Mouse (Mus musculus) MEL (cell line): Measurements from ENCODE around the gene Spry1. TPM values are rescaled to one million over a fixed set of nuclear protein-coding genes. Genes with fewer than 3 reads are reported as not detected.

ENCODE experiments used
- DNase-seq: peaks from one replicate; pipeline ENCODE4 v3.0.0; 2011; ENCODE audit warnings: low read depth, low spot score
- H3K27ac ChIP-seq: 2 replicates; pipeline ENCODE4 v1.5.1; 2012; ENCODE audit warnings: low read depth, mild to moderate bottlenecking, control low read depth, low read length, moderate library complexity; ENCODE audit not compliant: control insufficient read depth
- H3K27me3 ChIP-seq, 2 experiments: fragments of 150-350 bp in 1 of 2; sonication (generic) in 1 of 2; 2 replicates each; pipeline ENCODE4 v1.6.1; 2012; ENCODE audit warnings: low read length in 2 of 2, mild to moderate bottlenecking in 2 of 2, improper control_type of control experiment in 1 of 2, moderate library complexity in 1 of 2; ENCODE audit not compliant: insufficient read depth in 2 of 2, control insufficient read depth in 1 of 2
- H3K36me3 ChIP-seq, 2 experiments: 2 replicates each; pipeline ENCODE4 v1.6.1; 2012 to 2014; ENCODE audit warnings: low read length in 2 of 2, improper control_type of control experiment in 1 of 2, inconsistent platforms in 1 of 2, mild to moderate bottlenecking in 1 of 2; ENCODE audit not compliant: insufficient read depth in 2 of 2, control insufficient read depth in 1 of 2
- H3K4me1 ChIP-seq, 2 experiments: fragments of 150-350 bp in 1 of 2; sonication (generic) in 1 of 2; 2 replicates each; pipeline ENCODE4 v1.6.1; 2012; ENCODE audit warnings: low read length in 2 of 2, improper control_type of control experiment in 1 of 2, mild to moderate bottlenecking in 1 of 2; ENCODE audit not compliant: insufficient read depth in 2 of 2, control insufficient read depth in 1 of 2
- H3K4me3 ChIP-seq, 2 experiments: fragments of 150-350 bp in 1 of 2; sonication (generic) in 1 of 2; 2 replicates each; pipeline ENCODE4 v1.5.1; 2012; ENCODE audit warnings: low read depth in 2 of 2, low read length in 2 of 2, mild to moderate bottlenecking in 2 of 2, moderate library complexity in 2 of 2, control low read depth in 1 of 2, improper control_type of control experiment in 1 of 2; ENCODE audit not compliant: control insufficient read depth in 1 of 2, insufficient read depth in 1 of 2
- H3K79me2 ChIP-seq: 2 replicates; pipeline ENCODE4 v1.6.1; 2012; ENCODE audit warnings: mild to moderate bottlenecking, low read length, moderate library complexity; ENCODE audit not compliant: control insufficient read depth, poor library complexity, insufficient read depth
- H3K9ac ChIP-seq: 2 replicates; pipeline ENCODE4 v1.6.1; 2012; ENCODE audit warnings: low read depth, mild to moderate bottlenecking, control low read depth, low read length, moderate library complexity; ENCODE audit not compliant: control insufficient read depth, poor library complexity, severe bottlenecking
- H3K9me3 ChIP-seq: fragments of 150-350 bp; sonication (generic); replicated peaks from 2 replicates; pipeline ENCODE4 v1.6.1; 2012; ENCODE audit warnings: mild to moderate bottlenecking, low read length, improper control_type of control experiment, moderate library complexity; ENCODE audit not compliant: insufficient read depth
- CTCF ChIP-seq, 3 experiments: IDR thresholded peaks in 2 of 3; conservative IDR thresholded peaks in 1 of 3; 2 replicates each; pipeline ENCODE4 v1.5.1; 2011 to 2012; ENCODE audit warnings: low read length in 3 of 3, low read depth in 2 of 3, mild to moderate bottlenecking in 2 of 3, improper control_type of control experiment in 1 of 3, inconsistent platforms in 1 of 3, mixed read lengths in 1 of 3, moderate library complexity in 1 of 3; ENCODE audit not compliant: control insufficient read depth in 1 of 3, insufficient read depth in 1 of 3, poor library complexity in 1 of 3, severe bottlenecking in 1 of 3
- EP300 ChIP-seq, 2 experiments: IDR thresholded peaks; 2 replicates each; pipeline ENCODE4 v1.6.1; 2011; ENCODE audit warnings: improper control_type of control experiment in 2 of 2, low read length in 2 of 2, low read depth in 1 of 2, mild to moderate bottlenecking in 1 of 2
- ETS1 ChIP-seq: IDR thresholded peaks from 2 replicates; pipeline ENCODE4 v1.6.1; 2012; ENCODE audit warnings: low read depth, mild to moderate bottlenecking, inconsistent platforms, low read length, improper control_type of control experiment, moderate library complexity
- GATA1 ChIP-seq: IDR thresholded peaks from 2 replicates; pipeline ENCODE4 v1.6.1; 2011; ENCODE audit warnings: low read depth, low read length, improper control_type of control experiment
- HCFC1 ChIP-seq: IDR thresholded peaks from 2 replicates; pipeline ENCODE4 v1.6.1; 2012; ENCODE audit warnings: low read depth, mild to moderate bottlenecking, inconsistent platforms, low read length, improper control_type of control experiment, moderate library complexity
- JUND ChIP-seq: IDR thresholded peaks from 2 replicates; pipeline ENCODE4 v1.6.1; 2011; ENCODE audit warnings: low read depth, mild to moderate bottlenecking, improper control_type of control experiment, low read length
- MYC ChIP-seq: IDR thresholded peaks from 2 replicates; pipeline ENCODE4 v1.6.1; 2011; ENCODE audit warnings: low read depth, mild to moderate bottlenecking, low read length, improper control_type of control experiment, moderate library complexity
- NELFE ChIP-seq: IDR thresholded peaks from 2 replicates; pipeline ENCODE4 v1.6.1; 2011; ENCODE audit warnings: low read depth, low read length, improper control_type of control experiment
- NRF1 ChIP-seq: IDR thresholded peaks from 2 replicates; pipeline ENCODE4 v1.6.1; 2014; ENCODE audit warnings: low read depth, mild to moderate bottlenecking, inconsistent platforms, low read length, improper control_type of control experiment, moderate library complexity; ENCODE audit not compliant: poor library complexity, insufficient read depth, severe bottlenecking
- POLR2A ChIP-seq, 2 experiments: IDR thresholded peaks; 2 replicates each; pipeline ENCODE4 v1.6.1; 2011 to 2012; ENCODE audit warnings: low read length in 2 of 2, mild to moderate bottlenecking in 2 of 2, control low read depth in 1 of 2, improper control_type of control experiment in 1 of 2, low read depth in 1 of 2, moderate library complexity in 1 of 2; ENCODE audit not compliant: control insufficient read depth in 1 of 2, insufficient read depth in 1 of 2, poor library complexity in 1 of 2
- POLR2AphosphoS2 ChIP-seq: IDR thresholded peaks from 2 replicates; pipeline ENCODE4 v1.6.1; 2011; ENCODE audit warnings: low read length, improper control_type of control experiment
- RAD21 ChIP-seq: IDR thresholded peaks from 2 replicates; pipeline ENCODE4 v1.6.1; 2011; ENCODE audit warnings: mild to moderate bottlenecking, low read depth, low read length, improper control_type of control experiment
- SIN3A ChIP-seq: IDR thresholded peaks from 2 replicates; pipeline ENCODE4 v1.6.1; 2012; ENCODE audit warnings: low read length, improper control_type of control experiment, inconsistent platforms
- USF1 ChIP-seq: IDR thresholded peaks from 2 replicates; pipeline ENCODE4 v1.6.1; 2014; ENCODE audit warnings: low read depth, mild to moderate bottlenecking, inconsistent platforms, low read length, improper control_type of control experiment, moderate library complexity
- ZC3H11A ChIP-seq: IDR thresholded peaks from 2 replicates; pipeline ENCODE4 v1.6.1; 2012; ENCODE audit warnings: low read depth, mild to moderate bottlenecking, inconsistent platforms, low read length, improper control_type of control experiment
- polyA plus RNA-seq, 2 experiments: library from polyadenylated mRNA; stranded (reverse) in 1 of 2; unstranded in 1 of 2; fragments of >175 nt in 1 of 2; fragments of >200 nt in 1 of 2; gene quantifications; 2 replicates each; pipeline versions ENCODE4 v1.2.1 to v1.2.4; 2012; ENCODE audit warnings: low replicate concordance in 2 of 2, low read depth in 1 of 2; ENCODE audit not compliant: insufficient read length in 2 of 2, insufficient read depth in 1 of 2, missing spikeins in 1 of 2
- total RNA-seq: library from RNA; depleted of rRNA; stranded (reverse); fragments of 300-350 nt; gene quantifications from 2 replicates; pipeline ENCODE4 v1.2.3, GENCODE M21; 2012

The Spry1 gene
- total and polyA plus RNA-seq, 3 experiments = 0.31 TPM; not detected in 2

DNA sequence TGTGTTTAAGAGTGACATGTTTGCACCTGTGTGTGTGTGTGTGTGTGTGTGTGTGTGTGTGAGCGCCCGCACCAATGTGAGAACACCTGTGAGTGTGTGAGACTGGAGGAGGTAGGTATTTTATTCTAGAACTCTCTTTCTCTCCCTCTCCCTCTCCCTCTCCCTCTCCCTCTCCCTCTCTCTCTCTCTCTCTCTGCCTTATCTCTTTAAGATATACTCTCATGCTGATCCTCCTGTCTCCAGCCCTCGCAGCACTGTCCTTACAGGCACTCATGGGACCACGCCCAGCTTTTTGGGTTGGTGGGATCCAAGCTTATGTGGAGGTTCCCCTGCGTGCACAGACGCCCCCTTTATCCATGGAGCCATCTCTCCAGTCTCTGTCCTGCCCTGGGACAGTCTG, 15.0 kb downstream of the Spry1 start:
- Histone ChIP-seq H3K4me3 (peak overlapping the region; percentile 51 to 67; a peak in 3 of 4 replicates), H3K9me3 (no peaks in the 10 kb centered on the region), H3K9ac (no peak overlapping the region; the same call in 1 of the 2 replicates), H3K4me1 (peaks cover 0 to 5% of the 10 kb centered on the region in 2 experiments; a peak in 2 of 4 replicates), H3K36me3 (peaks cover 0 to 8% of the 10 kb centered on the region in 2 experiments; a peak in 2 of 4 replicates), H3K27ac (no peak overlapping the region), H3K79me2 (no peaks in the 10 kb centered on the region; the same call in 1 of the 2 replicates), H3K27me3 (no peaks in the 10 kb centered on the region)
- DNase-seq = peak; percentile 38
- peak; percentile 17; the same call in 1 of the 2 replicates for TF ChIP-seq GATA1
- TF ChIP-seq JUND = peak; percentile 95
- TF ChIP-seq POLR2A (IDR thresholded peaks at IDR 0.05; ENCODE audit: control insufficient read depth in 1 of 2, insufficient read depth in 1 of 2, low read depth in 1 of 2, low read length in 2 of 2, poor library complexity in 1 of 2) = no peak

DNA sequence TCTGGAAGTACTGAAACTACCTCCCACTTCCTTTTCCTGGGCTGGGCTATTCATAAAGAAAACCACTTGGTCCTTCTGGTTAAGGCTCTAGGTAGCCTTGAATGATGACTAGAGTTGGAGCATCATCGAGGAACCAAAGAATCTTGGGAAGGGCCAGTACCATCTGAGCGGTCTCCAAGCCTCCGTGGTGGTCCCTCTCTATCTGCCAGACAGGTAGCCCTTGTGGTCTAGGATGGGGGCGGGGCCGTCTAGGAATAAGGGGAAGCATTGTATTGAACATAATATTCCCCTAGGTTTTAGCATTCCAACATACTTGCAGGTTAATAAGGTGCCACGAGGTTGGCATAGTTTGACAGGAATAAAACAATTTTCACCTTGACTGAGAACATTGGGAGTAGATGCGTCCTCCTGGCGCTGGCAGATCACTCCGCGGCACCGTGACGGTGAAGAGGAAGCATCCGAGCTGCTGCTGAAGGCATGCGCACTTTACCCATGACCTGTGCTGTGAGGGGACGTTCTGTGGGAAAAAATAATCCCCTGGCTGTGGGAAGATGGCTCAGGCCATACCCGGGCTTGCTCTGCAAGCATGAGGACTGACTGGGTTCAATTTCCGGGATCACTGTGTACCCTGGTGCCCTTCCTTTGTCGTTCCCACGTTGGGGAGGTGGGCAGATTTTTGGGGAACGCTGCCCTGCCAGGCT, 16.3 kb downstream of the Spry1 start:
- Histone ChIP-seq H3K36me3 (peaks cover 0 to 15% of the 10 kb centered on the region in 2 experiments; a peak in 2 of 4 replicates), H3K4me1 (peaks cover 5 to 13% of the 10 kb centered on the region in 2 experiments; a peak in 3 of 4 replicates), H3K9me3 (no peaks in the 10 kb centered on the region), H3K79me2 (no peaks in the 10 kb centered on the region; the same call in 1 of the 2 replicates), H3K27me3 (no peaks in the 10 kb centered on the region), H3K9ac (no peak overlapping the region), H3K27ac (no peak overlapping the region), H3K4me3 (no peak overlapping the region)
- no peak for DNase-seq
- TF ChIP-seq POLR2AphosphoS2 (no peak), NRF1 (no peak), USF1 (no peak), CTCF (IDR thresholded peaks at IDR 0.05 in 2 of 3, conservative IDR thresholded peaks at IDR 0.05 in 1 of 3; ENCODE audit: control insufficient read depth in 1 of 3, insufficient read depth in 1 of 3, low read depth in 2 of 3, low read length in 3 of 3, poor library complexity in 1 of 3, severe bottlenecking in 1 of 3) (no peak), MYC (no peak), ETS1 (no peak), SIN3A (no peak), HCFC1 (no peak), GATA1 (no peak), RAD21 (no peak)

DNA sequence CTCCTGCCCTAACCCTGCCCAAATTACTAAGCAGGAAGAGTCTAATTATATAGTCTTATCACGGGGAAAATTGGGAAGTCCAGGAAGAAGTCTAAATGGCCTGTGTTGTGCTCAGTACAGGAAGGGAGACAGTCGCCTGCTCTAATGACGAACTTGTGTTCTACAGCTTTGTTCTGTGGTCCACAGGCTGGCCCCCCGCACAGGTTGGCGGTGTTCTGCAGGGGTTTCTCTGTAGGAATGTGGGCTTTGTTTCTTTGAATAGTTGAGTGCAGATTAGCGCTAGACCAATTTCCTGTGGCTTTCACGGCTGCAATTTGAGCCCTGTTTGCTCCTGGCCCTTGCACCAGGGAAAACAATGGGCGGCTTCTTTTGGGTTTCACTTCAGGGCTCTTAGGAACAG, 17.3 kb downstream of the Spry1 start:
- no peak overlapping the region for H3K4me3 ChIP-seq

More for the DNA sequence above, 17.3 kb downstream of the Spry1 start:
- no peak overlapping the region for H3K27ac ChIP-seq
- H3K79me2 ChIP-seq = no peaks in the 10 kb centered on the region; the same call in 1 of the 2 replicates
- peaks cover 5 to 13% of the 10 kb centered on the region in 2 experiments; a peak in 3 of 4 replicates for H3K4me1 ChIP-seq
- H3K9ac ChIP-seq = no peak overlapping the region
- no peaks in the 10 kb centered on the region for H3K9me3 ChIP-seq
- no peaks in the 10 kb centered on the region for H3K27me3 ChIP-seq
- no peak for DNase-seq
- TF ChIP-seq EP300 (IDR thresholded peaks at IDR 0.05; ENCODE audit: low read depth in 1 of 2, low read length in 2 of 2) (no peak), ZC3H11A (no peak), NELFE (no peak)
- TF ChIP-seq, all 39 proteins: peak for 0
- H3K36me3 ChIP-seq = peaks cover 0 to 15% of the 10 kb centered on the region in 2 experiments; a peak in 2 of 4 replicates
